Mouse (Mus musculus) neural tube, embryonic 12.5 days (tissue): ENCODE measurements around the gene Gm10282. TPM values are rescaled to one million over a fixed set of nuclear protein-coding genes. Genes with fewer than 3 reads are reported as not detected.

ENCODE experiments used
- ATAC-seq: fragments of 200-750 bp; cut with Nextera tagmentation; 2 replicates; pipeline ENCODE4 v1.8.0; 2017; ENCODE audit warnings: low read depth, mild to moderate bottlenecking, moderate TSS enrichment, moderate library complexity; ENCODE audit not compliant: low FRiP score
- H3K27ac ChIP-seq: fragments of 300-500 bp; sonication (generic); 2 replicates; pipeline ENCODE4 v1.5.1; 2016
- H3K27me3 ChIP-seq: fragments of 300-500 bp; sonication (generic); replicated peaks from 2 replicates; pipeline ENCODE4 v1.6.1; 2016; ENCODE audit warnings: mild to moderate bottlenecking
- H3K36me3 ChIP-seq: fragments of 300-500 bp; sonication (generic); 2 replicates; pipeline ENCODE4 v1.6.1; 2016; ENCODE audit warnings: mild to moderate bottlenecking
- H3K4me1 ChIP-seq: fragments of 300-500 bp; sonication (generic); 2 replicates; pipeline ENCODE4 v1.6.1; 2016
- H3K4me2 ChIP-seq: fragments of 300-500 bp; sonication (generic); replicated peaks from 2 replicates; pipeline ENCODE4 v1.6.1; 2016; ENCODE audit warnings: mild to moderate bottlenecking
- H3K4me3 ChIP-seq: fragments of 300-500 bp; sonication (generic); 2 replicates; pipeline ENCODE4 v1.5.1; 2016
- H3K9ac ChIP-seq: fragments of 300-500 bp; sonication (generic); 2 replicates; pipeline ENCODE4 v1.6.1; 2016; ENCODE audit warnings: mild to moderate bottlenecking
- H3K9me3 ChIP-seq: fragments of 300-500 bp; sonication (generic); 2 replicates; pipeline ENCODE4 v1.6.1; 2016; ENCODE audit warnings: mild to moderate bottlenecking
- WGBS: fragments of 180-500 bp; shearing (Covaris S2); methylation state at CpG from one replicate; pipeline ENCODE4 v1.1.7; 2016; 5-methylcytosine and 5-hydroxymethylcytosine counted together
- polyA plus RNA-seq: library from polyadenylated mRNA; unstranded; fragments of >200 nt; fragmentation: Nextera tagmentation; extraction: Ambion mirVana; gene quantifications from 2 replicates; pipeline ENCODE4 v1.2.1, GENCODE M21; 2016

Gm10282 gene
- polyA plus RNA-seq, 1 experiment from 2014 or later = 25.2 TPM

DNA sequence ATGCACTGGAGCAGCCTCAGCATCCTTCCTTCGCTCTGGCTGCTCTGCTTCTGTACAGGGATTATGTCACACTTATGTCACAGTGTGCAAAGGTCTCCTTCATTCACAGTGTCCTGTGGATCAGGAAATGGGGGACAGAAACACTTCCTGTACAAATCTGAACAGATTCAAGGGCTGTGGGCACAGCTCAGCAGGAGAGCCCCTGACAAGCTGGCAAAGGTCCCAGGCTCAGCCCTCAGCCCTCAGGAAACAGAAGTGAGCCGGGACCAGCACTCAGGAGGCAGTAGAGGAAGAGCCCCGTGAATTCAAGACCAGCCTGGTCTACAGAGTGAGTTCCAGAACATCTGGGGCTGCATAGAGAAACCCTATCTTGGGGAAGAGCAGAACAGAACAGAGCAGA is 23.4 kb downstream of the Gm10282 start:
- Histone ChIP-seq H3K9ac (no peak overlapping the region), H3K4me1 (no peaks in the 10 kb centered on the region), H3K4me2 (no peak overlapping the region), H3K27ac (no peak overlapping the region), H3K27me3 (no peaks in the 10 kb centered on the region), H3K9me3 (no peaks in the 10 kb centered on the region), H3K4me3 (no peak overlapping the region), H3K36me3 (no peaks in the 10 kb centered on the region)
- no peak for ATAC-seq
- 42% methylated on average over 3 of the region's 3 CpGs for WGBS

DNA sequence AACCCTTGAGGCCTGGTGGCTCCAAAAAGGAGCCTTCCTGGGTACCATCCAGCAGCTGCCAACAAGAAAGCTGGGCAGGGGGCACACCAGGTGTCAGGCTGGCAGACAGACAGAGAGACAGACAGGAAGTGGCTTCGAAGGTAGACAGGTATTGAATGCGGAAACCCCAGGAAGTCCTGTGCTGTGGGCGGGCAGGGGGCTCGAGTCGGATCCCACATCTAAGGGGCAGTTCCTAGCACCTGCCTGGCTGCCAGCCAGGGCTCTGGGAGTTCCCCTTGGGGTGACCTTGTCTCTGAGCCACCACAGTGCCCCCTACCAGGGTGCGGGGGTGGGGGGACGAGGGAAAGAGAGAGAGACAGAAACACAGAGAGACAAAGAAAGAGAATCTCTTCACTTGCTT is 25.9 kb downstream of the Gm10282 start:
- Histone ChIP-seq H3K4me1 (no peaks in the 10 kb centered on the region), H3K27ac (no peak overlapping the region), H3K27me3 (no peaks in the 10 kb centered on the region), H3K9ac (no peak overlapping the region), H3K9me3 (no peaks in the 10 kb centered on the region), H3K4me2 (no peak overlapping the region), H3K36me3 (no peaks in the 10 kb centered on the region), H3K4me3 (no peak overlapping the region)
- no peak for ATAC-seq
- WGBS = 73% methylated on average over 7 of the region's 7 CpGs

DNA sequence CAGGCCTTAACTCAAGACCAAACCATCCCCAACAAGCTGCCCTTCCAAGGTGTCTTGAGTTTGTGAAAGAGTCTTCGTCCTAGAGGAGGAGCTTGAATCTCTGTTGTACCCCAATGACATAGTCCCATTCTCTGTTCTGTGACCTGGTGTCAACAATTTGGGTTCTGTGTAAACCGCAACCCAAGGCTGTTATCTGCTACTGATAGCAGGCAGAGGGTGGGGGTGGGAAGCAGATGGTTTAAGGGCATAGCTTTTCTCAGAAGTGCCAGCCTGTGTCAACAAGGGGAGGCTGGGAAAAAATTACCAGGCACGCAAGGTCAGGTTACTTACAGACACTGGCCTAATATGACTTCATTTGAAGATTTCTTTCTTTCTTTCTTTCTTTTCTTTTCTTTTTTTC is 27.8 kb downstream of the Gm10282 start:
- Histone ChIP-seq H3K27ac (no peak overlapping the region), H3K36me3 (no peaks in the 10 kb centered on the region), H3K4me3 (no peak overlapping the region), H3K4me1 (no peaks in the 10 kb centered on the region), H3K4me2 (no peak overlapping the region), H3K27me3 (no peaks in the 10 kb centered on the region), H3K9ac (no peak overlapping the region), H3K9me3 (no peaks in the 10 kb centered on the region)
- WGBS = 86% methylated on average over 3 of the region's 3 CpGs
- ATAC-seq = no peak

DNA sequence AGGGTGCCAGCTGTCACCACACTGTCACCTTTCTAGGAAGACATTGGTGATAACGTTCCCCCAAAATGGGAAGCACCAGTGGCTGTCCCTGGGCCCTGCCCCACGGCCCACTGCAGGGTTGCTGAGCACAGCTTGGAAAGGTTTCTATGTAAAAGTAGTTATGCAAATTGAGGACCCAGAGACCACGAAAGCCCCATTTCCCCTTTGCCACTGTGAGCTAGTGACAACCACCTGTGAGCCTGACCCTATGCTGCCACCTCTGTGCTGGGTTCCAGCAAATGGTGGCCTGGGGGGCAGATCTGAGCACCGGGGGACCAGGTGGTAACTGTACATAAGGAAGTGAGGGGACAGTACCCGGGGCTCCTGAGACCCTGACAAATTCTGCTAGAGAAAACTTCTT is 31.3 kb downstream of the Gm10282 start:
- ATAC-seq = no peak
- 76% methylated on average over 5 of the region's 5 CpGs for WGBS

GRCm38 (mm10) chr8:72273111-72273770 is 31.8 kb downstream of the Gm10282 start:
- Histone ChIP-seq H3K36me3 (no peaks in the 10 kb centered on the region), H3K9me3 (no peaks in the 10 kb centered on the region), H3K27me3 (no peaks in the 10 kb centered on the region), H3K27ac (no peak overlapping the region), H3K9ac (no peak overlapping the region), H3K4me1 (no peaks in the 10 kb centered on the region), H3K4me2 (no peak overlapping the region), H3K4me3 (no peak overlapping the region)
- 65% methylated on average over 1 of the region's 1 CpGs for WGBS
- ATAC-seq = no peak

More for the DNA sequence above, 31.3 kb downstream of the Gm10282 start:
- Histone ChIP-seq H3K27ac (no peak overlapping the region), H3K4me1 (no peaks in the 10 kb centered on the region), H3K4me2 (no peak overlapping the region), H3K36me3 (no peaks in the 10 kb centered on the region), H3K9ac (no peak overlapping the region), H3K4me3 (no peak overlapping the region), H3K27me3 (no peaks in the 10 kb centered on the region), H3K9me3 (no peaks in the 10 kb centered on the region)

GRCm38 (mm10) chr8:72272361-72272760 is 32.7 kb downstream of the Gm10282 start:
- Histone ChIP-seq H3K27ac (no peak overlapping the region), H3K4me3 (no peak overlapping the region), H3K9me3 (no peaks in the 10 kb centered on the region), H3K36me3 (no peaks in the 10 kb centered on the region), H3K27me3 (no peaks in the 10 kb centered on the region), H3K9ac (no peak overlapping the region), H3K4me1 (no peaks in the 10 kb centered on the region), H3K4me2 (no peak overlapping the region)
- WGBS = 20% methylated on average over 3 of the region's 3 CpGs
- ATAC-seq = 0 out of 2 replicates have a peak, but pooled peaks have one; percentile 13

GRCm38 (mm10) chr8:72271691-72272090 is 33.4 kb downstream of the Gm10282 start:
- no peaks in the 10 kb centered on the region for H3K9me3 ChIP-seq
- H3K4me2 ChIP-seq = no peak overlapping the region
- H3K27me3 ChIP-seq = no peaks in the 10 kb centered on the region
- no peak overlapping the region for H3K4me3 ChIP-seq
- H3K36me3 ChIP-seq = no peaks in the 10 kb centered on the region
- 74% methylated on average over 3 of the region's 3 CpGs for WGBS
- H3K27ac ChIP-seq = no peak overlapping the region
- ATAC-seq = no peak
- no peaks in the 10 kb centered on the region for H3K4me1 ChIP-seq
- no peak overlapping the region for H3K9ac ChIP-seq

GRCm38 (mm10) chr8:72271051-72271660 is 33.9 kb downstream of the Gm10282 start:
- Histone ChIP-seq H3K9me3 (no peaks in the 10 kb centered on the region), H3K27me3 (no peaks in the 10 kb centered on the region), H3K27ac (no peak overlapping the region), H3K9ac (no peak overlapping the region), H3K4me3 (no peak overlapping the region), H3K4me1 (no peaks in the 10 kb centered on the region), H3K36me3 (no peaks in the 10 kb centered on the region), H3K4me2 (no peak overlapping the region)
- 82% methylated on average over 11 of the region's 11 CpGs for WGBS
- ATAC-seq = no peak

DNA sequence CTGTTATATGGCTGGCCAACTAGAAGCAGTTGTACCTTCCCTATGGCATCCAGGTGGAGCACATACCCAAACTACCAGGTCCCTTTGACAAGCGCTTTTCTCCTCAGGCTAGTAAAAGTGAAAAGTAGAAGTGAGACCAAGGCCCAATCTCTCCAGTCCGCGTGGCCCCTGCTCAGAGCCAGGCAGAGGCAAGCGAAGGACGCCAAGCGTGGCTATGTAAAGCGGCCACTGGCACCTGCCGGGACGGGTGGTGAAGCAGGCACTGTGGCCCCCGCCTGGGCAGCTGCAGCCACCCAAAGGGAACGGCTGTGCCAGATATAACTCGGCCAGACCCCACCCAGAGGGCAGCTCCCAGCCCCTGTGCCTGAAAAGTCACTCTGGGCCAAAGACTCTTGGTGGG is 34.5 kb downstream of the Gm10282 start:
- 87% methylated on average over 12 of the region's 12 CpGs for WGBS
- Histone ChIP-seq H3K27ac (no peak overlapping the region), H3K36me3 (no peaks in the 10 kb centered on the region), H3K9ac (no peak overlapping the region), H3K4me2 (no peak overlapping the region), H3K9me3 (no peaks in the 10 kb centered on the region), H3K4me1 (no peaks in the 10 kb centered on the region), H3K4me3 (no peak overlapping the region), H3K27me3 (no peaks in the 10 kb centered on the region)
- ATAC-seq = no peak

GRCm38 (mm10) chr8:72268356-72268755 is 36.7 kb downstream of the Gm10282 start:
- Histone ChIP-seq H3K9me3 (no peaks in the 10 kb centered on the region), H3K27me3 (no peaks in the 10 kb centered on the region), H3K9ac (no peak overlapping the region), H3K4me3 (no peak overlapping the region), H3K27ac (no peak overlapping the region), H3K36me3 (no peaks in the 10 kb centered on the region), H3K4me2 (no peak overlapping the region), H3K4me1 (no peaks in the 10 kb centered on the region)
- ATAC-seq = no peak
- 82% methylated on average over 15 of the region's 15 CpGs for WGBS

DNA sequence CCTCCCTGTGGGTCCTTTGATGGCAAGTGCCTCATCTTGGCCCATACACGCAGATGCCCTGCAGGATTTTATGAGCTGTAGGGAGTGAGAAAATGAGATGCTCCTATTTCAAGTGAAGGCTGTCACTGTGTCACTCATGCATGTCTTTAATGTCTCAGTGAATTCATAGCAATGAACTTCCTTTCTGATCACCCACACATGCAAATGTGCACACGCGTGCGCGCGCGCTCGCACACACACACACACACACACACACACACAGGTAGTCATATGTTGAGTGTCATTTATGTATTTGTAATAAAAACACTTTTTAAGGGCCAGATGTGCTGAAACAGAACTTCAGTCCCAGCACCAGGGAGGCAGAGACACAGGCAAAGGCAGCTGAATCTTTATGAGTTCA is 38.0 kb downstream of the Gm10282 start:
- H3K9me3 ChIP-seq = no peaks in the 10 kb centered on the region
- ATAC-seq = no peak
- no peak overlapping the region for H3K4me3 ChIP-seq
- no peaks in the 10 kb centered on the region for H3K4me1 ChIP-seq
- no peaks in the 10 kb centered on the region for H3K36me3 ChIP-seq
- H3K4me2 ChIP-seq = no peak overlapping the region
- H3K9ac ChIP-seq = no peak overlapping the region
- H3K27me3 ChIP-seq = no peaks in the 10 kb centered on the region
- WGBS = 100% methylated on average over 8 of the region's 8 CpGs
- no peak overlapping the region for H3K27ac ChIP-seq

GRCm38 (mm10) chr8:72266671-72267070 is 38.4 kb downstream of the Gm10282 start:
- Histone ChIP-seq H3K27ac (no peak overlapping the region), H3K4me1 (no peaks in the 10 kb centered on the region), H3K36me3 (no peaks in the 10 kb centered on the region), H3K27me3 (no peaks in the 10 kb centered on the region), H3K9me3 (no peaks in the 10 kb centered on the region), H3K4me2 (no peak overlapping the region), H3K9ac (no peak overlapping the region), H3K4me3 (no peak overlapping the region)
- ATAC-seq = no peak

- H3K4me3 ChIP-seq = no peak overlapping the region
- no peaks in the 10 kb centered on the region for H3K9me3 ChIP-seq
- H3K9ac ChIP-seq = no peak overlapping the region
- no peak for ATAC-seq
- WGBS = 67% methylated on average over 6 of the region's 7 CpGs
- no peaks in the 10 kb centered on the region for H3K4me1 ChIP-seq
- no peak overlapping the region for H3K27ac ChIP-seq
- no peaks in the 10 kb centered on the region for H3K36me3 ChIP-seq
- no peak overlapping the region for H3K4me2 ChIP-seq
- H3K27me3 ChIP-seq = no peaks in the 10 kb centered on the region
These were observed 39.7 kb downstream of the Gm10282 start for GRCm38 (mm10) chr8:72265342-72265741.
